Mouse (Mus musculus) embryo, embryonic 10 days (tissue): ENCODE measurements at regions not wholly inside any gene's neighbourhood (a gene's known extent, or its start where the extent isn't known, plus 50 kb on each side); places are given as distances from the start of the nearest gene placed in this dataset.

Source experiments
- DNase-seq: peaks from one replicate; pipeline ENCODE4 v3.0.0-alpha.2; 2015; ENCODE audit warnings: low spot score

- DNase-seq, result peak; percentile 25
Observed at GRCm38 (mm10) chr5:54254005-54254404, 255.7 kb downstream of the Stim2 start.

- DNase-seq, result peak; percentile 77
Observed at GRCm38 (mm10) chr5:54258087-54258733, 259.9 kb downstream of the Stim2 start.

DNA sequence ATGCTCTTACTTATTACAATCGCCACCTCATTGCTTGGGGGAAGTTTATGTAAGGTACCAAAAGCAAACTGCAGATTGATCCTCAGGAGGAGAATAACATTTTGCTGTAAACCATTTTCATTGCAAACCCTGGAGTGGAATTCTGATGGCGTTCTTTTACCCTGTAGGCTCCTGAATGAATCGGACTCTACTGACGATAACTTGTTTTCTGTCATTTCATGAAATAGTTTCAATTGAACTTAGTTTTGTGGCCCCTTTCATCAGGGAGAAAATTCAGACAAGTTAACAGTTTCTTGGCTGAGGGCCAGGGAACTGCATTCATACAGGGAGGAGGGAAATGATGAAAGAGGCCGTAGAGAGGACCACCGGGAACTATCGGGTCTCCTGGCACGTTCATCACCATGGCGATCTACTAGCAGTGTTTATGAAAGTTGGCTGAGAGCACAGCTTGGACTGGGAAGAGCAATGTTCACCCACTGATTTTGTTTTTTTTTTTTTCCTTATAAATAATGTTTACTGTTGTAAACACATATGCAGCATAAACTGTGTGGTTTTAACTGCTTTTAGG, 266.7 kb downstream of the Stim2 start:
- DNase-seq, result peak; percentile 46

DNA sequence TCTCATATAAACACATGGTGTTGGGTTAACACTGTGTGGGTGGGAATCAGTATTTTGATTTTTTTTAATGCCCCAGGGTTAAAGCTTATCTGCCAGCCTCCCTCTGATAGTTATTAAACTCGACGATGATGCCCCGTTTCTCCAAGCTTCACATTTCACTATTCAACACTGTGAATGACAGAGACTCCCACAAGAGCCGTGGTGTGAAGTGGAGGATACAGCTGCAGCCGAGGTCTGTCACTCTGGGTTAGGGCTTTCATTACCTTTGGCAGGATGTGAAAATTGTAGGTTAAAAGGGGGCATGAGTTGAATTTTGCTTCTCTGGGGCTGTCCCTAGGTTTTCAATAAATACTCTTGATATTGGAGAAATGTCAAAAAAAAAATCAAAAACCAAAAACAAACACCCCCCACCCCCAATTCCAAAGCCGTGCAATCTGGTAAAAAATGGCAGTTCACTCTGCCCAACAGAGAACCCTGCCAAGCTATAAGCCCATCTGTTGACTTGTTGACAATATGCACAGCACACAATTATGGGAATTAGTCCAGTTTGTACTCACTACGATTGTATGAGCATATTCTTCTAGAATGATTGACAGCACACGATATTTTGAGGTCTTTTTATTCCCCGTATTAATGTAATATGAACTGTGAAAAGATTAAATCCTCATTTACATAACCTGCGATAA, 269.7 kb downstream of the Stim2 start:
- DNase-seq, result no peak

GRCm38 (mm10) chr5:54279357-54279756, 281.1 kb downstream of the Stim2 start:
- no peak for DNase-seq

DNA sequence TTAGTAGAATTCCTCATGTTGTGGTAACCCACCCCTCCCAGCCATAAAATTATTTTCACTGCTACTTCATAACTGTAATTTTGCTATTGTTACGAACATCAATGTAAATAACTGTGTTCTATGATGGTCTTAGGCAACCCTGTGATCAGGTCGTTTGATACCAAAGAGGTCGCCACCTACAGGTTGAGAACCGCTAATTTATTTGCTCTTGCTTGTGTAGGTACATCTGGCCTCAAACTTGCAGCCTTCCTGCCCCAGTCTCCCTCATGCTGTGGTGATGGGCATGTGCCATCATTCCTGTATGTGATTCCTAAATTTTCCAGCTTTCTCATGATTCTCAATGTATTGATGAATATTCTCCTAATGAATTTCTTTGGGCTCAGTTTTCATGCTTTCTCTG, 282.4 kb downstream of the Stim2 start:
- peak; percentile 54 for DNase-seq

GRCm38 (mm10) chr5:54281121-54281520, 282.8 kb downstream of the Stim2 start:
- no peak for DNase-seq

DNA sequence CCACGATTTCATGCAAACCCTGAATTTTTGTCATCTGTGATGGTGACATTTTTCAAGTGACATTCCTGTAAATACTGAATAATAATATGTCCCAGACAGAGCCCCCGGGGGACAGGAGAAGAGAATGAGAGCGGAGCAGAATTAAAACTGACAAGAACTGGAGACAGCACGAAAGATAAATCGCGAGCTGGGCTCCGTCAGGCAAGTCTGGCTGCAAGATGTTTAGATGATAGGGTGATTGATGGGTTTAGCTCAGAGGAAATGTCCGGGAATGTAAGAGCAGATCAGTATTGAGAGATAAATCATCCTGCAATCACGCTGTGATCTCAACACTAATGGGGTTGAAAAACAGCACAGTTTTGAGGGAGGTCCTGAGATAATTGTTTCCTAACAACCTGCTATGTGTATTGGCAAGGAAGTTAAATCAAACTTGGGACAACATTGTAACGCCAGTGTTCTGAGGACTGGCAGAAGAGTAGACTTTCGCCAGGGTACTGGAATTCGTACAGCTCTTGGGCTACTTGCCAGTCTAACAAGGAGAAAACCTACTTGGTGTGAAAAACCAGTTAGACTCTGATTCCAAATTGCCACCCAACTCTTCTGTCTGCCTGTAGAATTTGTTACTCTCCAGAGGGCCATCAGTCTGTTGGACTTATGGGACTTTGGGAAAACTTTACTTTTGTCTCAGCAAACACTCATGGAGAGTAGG, 292.2 kb downstream of the Stim2 start:
- peak; percentile 72 for DNase-seq

GRCm38 (mm10) chr5:54291940-54292339, 293.6 kb downstream of the Stim2 start:
- DNase-seq, result peak; percentile 10

GRCm38 (mm10) chr5:54313660-54314279, 315.5 kb downstream of the Stim2 start:
- DNase-seq, result no peak

DNA sequence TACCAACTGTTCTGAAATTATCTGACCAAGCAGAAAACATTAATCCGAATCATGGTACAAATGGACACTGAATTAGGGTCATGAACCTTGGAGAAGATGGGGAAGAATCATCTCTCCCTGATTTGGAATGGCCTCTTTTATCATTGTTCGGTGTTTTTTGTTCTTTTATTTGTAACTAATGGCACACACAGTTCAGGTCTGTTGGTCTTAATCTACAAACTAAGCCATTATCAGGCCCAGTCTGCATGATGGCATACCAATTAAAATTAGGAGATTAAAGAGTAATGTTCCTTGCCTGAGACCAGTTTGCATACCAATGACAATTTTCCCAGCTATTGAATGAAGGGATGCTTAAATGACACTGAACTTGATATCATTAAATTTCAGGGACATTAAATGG, 332.1 kb downstream of the Stim2 start:
- DNase-seq, result no peak

GRCm38 (mm10) chr5:54342976-54343375, 344.7 kb downstream of the Stim2 start:
- DNase-seq, result no peak

DNA sequence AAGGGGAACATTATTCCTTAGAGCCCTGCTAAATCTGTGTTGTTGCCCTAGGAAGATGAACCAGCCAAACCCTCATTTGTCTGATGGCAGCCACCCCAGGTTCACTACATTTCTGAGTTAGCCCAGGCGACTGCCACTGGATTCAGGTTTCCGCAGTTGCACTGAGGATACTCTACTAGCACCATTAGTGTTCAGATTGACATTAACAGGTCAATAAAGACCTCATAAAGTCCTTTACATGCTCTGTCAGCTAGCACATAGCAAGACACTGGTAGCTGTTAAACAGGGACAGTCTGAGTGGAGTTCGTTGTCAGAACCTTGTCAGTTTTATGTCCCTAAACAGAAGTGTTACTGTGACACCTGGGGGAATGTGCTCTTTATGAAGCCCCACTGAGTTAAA, 345.1 kb downstream of the Stim2 start:
- no peak for DNase-seq

GRCm38 (mm10) chr5:54348820-54349596, 350.7 kb downstream of the Stim2 start:
- no peak for DNase-seq

- DNase-seq, result no peak
Observed at GRCm38 (mm10) chr5:54349775-54350332, 351.6 kb downstream of the Stim2 start.

- DNase-seq, result peak; percentile 32
Observed at GRCm38 (mm10) chr5:54356105-54356504, 357.8 kb downstream of the Stim2 start.

GRCm38 (mm10) chr5:54357501-54357900, 359.2 kb downstream of the Stim2 start:
- DNase-seq, result no peak

DNA sequence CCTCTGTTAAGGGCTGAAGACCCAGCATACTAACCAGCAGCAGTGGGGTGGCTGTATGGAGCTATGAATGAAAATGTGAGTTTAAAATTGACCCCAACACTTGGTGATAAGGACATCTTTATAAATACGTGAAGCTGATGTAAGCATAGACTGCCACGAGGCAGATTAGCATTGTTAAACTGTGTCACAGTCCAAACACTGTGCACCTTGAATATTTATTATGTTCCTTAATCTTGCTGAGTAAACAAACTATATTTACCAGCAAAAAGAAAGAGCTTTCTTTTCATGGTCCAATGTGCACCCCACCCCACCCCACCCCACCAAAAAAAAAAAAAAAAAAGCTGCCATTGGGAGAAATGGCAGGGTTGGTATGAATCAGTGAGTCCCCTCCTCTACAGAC, 359.9 kb downstream of the Stim2 start:
- no peak for DNase-seq
